Mouse (Mus musculus) lung, embryonic 15.5 days (tissue): ENCODE results near the gene Pkd1l3. TPM values are rescaled to one million over a fixed set of nuclear protein-coding genes. Genes with fewer than 3 reads are reported as not detected.

ENCODE experiments used
- ATAC-seq: fragments of 200-750 bp; cut with Nextera tagmentation; 2 replicates; pipeline ENCODE4 v1.8.0; 2017; ENCODE audit warnings: moderate number of reproducible peaks, borderline replicate concordance; ENCODE audit not compliant: low FRiP score, low TSS enrichment; ENCODE audit errors: extremely low read depth
- H3K27ac ChIP-seq: fragments of 300-500 bp; sonication (generic); 2 replicates; pipeline ENCODE4 v1.5.1; 2015; ENCODE audit warnings: moderate library complexity, mild to moderate bottlenecking, inconsistent platforms
- H3K27me3 ChIP-seq: fragments of 300-500 bp; sonication (generic); 2 replicates; pipeline ENCODE4 v1.6.1; 2015; ENCODE audit warnings: inconsistent platforms
- H3K36me3 ChIP-seq: fragments of 300-500 bp; sonication (generic); 2 replicates; pipeline ENCODE4 v1.6.1; 2015; ENCODE audit warnings: inconsistent platforms
- H3K4me1 ChIP-seq: fragments of 300-500 bp; sonication (generic); 2 replicates; pipeline ENCODE4 v1.6.1; 2015; ENCODE audit warnings: inconsistent platforms
- H3K4me2 ChIP-seq: fragments of 300-500 bp; sonication (generic); 2 replicates; pipeline ENCODE4 v1.6.1; 2015; ENCODE audit warnings: inconsistent platforms, mild to moderate bottlenecking, moderate library complexity
- H3K4me3 ChIP-seq: fragments of 300-500 bp; sonication (generic); 2 replicates; pipeline ENCODE4 v1.5.1; 2015; ENCODE audit warnings: mild to moderate bottlenecking, inconsistent platforms
- H3K9ac ChIP-seq: fragments of 300-500 bp; sonication (generic); 2 replicates; pipeline ENCODE4 v1.6.1; 2015; ENCODE audit warnings: inconsistent platforms
- H3K9me3 ChIP-seq: fragments of 300-500 bp; sonication (generic); 2 replicates; pipeline ENCODE4 v1.6.1; 2016; ENCODE audit warnings: inconsistent platforms
- WGBS: fragments of 180-500 bp; shearing (Covaris S2); methylation state at CpG from one replicate; pipeline ENCODE4 v1.1.7; 2015; 5-methylcytosine and 5-hydroxymethylcytosine counted together
- polyA plus RNA-seq: library from polyadenylated mRNA; unstranded; fragments of >200 nt; fragmentation: Nextera tagmentation; extraction: Ambion mirVana; gene quantifications from 2 replicates; pipeline ENCODE4 v1.2.1, GENCODE M21; 2015

Pkd1l3 gene
- polyA plus RNA-seq, 1 experiment from 2014 or later, result 0.02 TPM

DNA sequence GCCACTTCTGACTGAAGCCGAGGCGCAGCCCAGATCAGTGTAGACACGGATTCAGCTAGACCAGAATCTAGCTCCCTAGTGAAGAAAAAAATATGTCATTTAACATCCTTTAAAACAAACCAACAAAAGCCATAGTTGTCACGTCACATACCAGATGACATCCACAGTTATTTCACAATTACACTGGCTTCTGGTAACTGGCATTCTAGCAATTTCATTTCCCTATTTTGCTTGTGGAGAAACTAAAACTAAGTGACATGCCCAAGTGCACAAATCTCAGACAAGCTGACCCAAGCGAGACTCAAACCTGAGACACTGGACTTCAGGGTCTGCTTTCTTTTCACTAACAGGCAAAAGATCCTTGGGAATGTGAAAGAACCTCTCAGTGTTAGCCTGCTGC is 67.8 kb downstream of the Pkd1l3 start:
- Histone ChIP-seq H3K4me2 (no peak overlapping the region), H3K27me3 (no peaks in the 10 kb centered on the region)

GRCm38 (mm10) chr8:109687248-109687647 is 72.9 kb downstream of the Pkd1l3 start:
- 87% methylated on average over 5 of the region's 5 CpGs for WGBS
- Histone ChIP-seq H3K9me3 (no peaks in the 10 kb centered on the region), H3K9ac (no peak overlapping the region), H3K4me3 (no peak overlapping the region), H3K4me1 (peaks cover 20% of the 10 kb centered on the region), H3K27ac (no peak overlapping the region), H3K27me3 (no peaks in the 10 kb centered on the region), H3K4me2 (no peak overlapping the region), H3K36me3 (peaks cover 11% of the 10 kb centered on the region)
- no peak for ATAC-seq

More for the DNA sequence above, 67.8 kb downstream of the Pkd1l3 start:
- Histone ChIP-seq H3K4me1 (no peaks in the 10 kb centered on the region), H3K27ac (no peak overlapping the region), H3K9ac (no peak overlapping the region), H3K9me3 (no peaks in the 10 kb centered on the region), H3K4me3 (no peak overlapping the region), H3K36me3 (peaks cover 56% of the 10 kb centered on the region)
- no peak for ATAC-seq
- 89% methylated on average over 5 of the region's 5 CpGs for WGBS

GRCm38 (mm10) chr8:109691769-109692168 is 77.5 kb downstream of the Pkd1l3 start:
- Histone ChIP-seq H3K4me2 (peak overlapping the region; percentile 63), H3K9ac (peak overlapping the region; percentile 80), H3K36me3 (no peaks in the 10 kb centered on the region), H3K27ac (no peak overlapping the region), H3K9me3 (no peaks in the 10 kb centered on the region), H3K27me3 (no peaks in the 10 kb centered on the region), H3K4me1 (peaks cover 27% of the 10 kb centered on the region), H3K4me3 (peak overlapping the region; percentile 71)
- ATAC-seq, result no peak
- WGBS, result 48% methylated on average over 5 of the region's 5 CpGs

- H3K4me3 ChIP-seq, result peak overlapping the region; percentile 71
- H3K9me3 ChIP-seq, result no peaks in the 10 kb centered on the region
- H3K4me1 ChIP-seq, result peaks cover 27% of the 10 kb centered on the region
- under 1% methylated on average over 38 of the region's 38 CpGs for WGBS
- no peaks in the 10 kb centered on the region for H3K36me3 ChIP-seq
- peak; percentile 78 for ATAC-seq
- H3K9ac ChIP-seq, result peak overlapping the region; percentile 80
- H3K27me3 ChIP-seq, result no peaks in the 10 kb centered on the region
- H3K4me2 ChIP-seq, result peak overlapping the region; percentile 63
- H3K27ac ChIP-seq, result peak overlapping the region; percentile 18; the same call in 1 of the 2 replicates
Observed at GRCm38 (mm10) chr8:109692443-109693145, 78.3 kb downstream of the Pkd1l3 start.

DNA sequence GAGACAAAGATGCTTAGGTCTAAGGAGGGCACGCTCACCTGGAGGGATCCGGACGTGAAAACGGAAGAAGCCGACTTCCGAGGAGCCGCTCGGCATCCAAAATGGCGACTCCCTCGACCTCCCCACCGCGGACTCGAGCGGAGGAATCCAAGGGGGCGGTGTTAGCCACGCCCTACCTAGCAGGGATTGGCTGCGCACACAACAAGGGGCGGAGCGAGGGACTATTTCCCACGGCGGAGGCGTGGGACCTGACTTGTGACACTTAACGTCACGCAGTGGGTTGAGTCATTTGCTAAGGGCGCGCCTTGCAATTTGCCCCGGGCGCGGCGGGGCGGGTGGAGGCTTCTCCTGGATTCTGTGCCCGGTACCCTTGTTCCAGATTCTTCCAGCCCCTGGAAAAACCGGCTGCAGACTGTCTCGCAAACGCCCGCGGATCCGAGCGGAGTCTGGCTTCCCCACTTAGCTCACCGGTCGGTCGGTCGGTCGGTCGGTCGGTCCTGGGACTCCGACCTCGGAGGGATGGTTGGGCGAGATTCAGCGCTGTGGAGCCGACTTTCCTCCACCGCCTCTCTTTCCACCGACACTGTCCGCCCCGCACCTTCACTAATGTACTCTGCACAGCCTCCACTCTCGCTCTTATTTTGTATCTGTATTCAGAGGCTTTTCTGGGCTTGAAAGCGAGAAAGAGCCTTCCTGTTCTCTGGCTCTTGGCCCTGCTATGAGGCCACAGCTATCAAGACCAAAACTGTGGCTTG is 79.0 kb downstream of the Pkd1l3 start, which contains the start of gene Ist1:
TSS of gene Ist1 (minus strand) at position 115 of the 755 bp plus-strand sequence.
- H3K27me3 ChIP-seq, result no peaks in the 10 kb centered on the region
- H3K9ac ChIP-seq, result peak within 1 kb of the TSS; percentile 80
- peak within 1 kb of the TSS; percentile 64 for H3K4me2 ChIP-seq
- ATAC-seq, result peak; percentile 98
- H3K9me3 ChIP-seq, result no peaks in the 10 kb centered on the region
- H3K4me3 ChIP-seq, result peak within 1 kb of the TSS; percentile 71
- H3K36me3 ChIP-seq, result no peaks in the 10 kb centered on the region
- WGBS, result under 1% methylated on average over 57 of the region's 57 CpGs
- H3K27ac ChIP-seq, result peak within 1 kb of the TSS; percentile 20; the same call in 1 of the 2 replicates
- peaks cover 27% of the 10 kb centered on the region for H3K4me1 ChIP-seq

DNA sequence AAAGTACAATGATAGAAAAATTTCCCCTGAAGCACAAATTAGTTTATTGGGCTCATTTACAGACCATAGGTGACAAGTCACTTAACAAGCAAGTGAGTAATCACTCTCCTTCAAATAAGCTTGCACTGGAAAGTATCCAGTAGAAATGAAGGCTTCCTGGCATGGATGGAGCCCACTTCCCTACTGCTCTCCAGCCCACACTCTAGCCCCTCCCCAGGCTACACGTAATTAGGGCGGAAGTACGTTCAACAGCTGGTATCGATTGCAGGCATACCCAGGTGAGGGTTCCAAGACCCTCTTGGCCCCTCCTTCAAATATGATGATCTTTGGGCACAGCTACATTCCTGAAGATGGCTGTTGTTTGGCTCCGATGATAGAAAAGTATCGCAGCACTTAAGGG is 79.8 kb downstream of the Pkd1l3 start:
- H3K9ac ChIP-seq, result no peak overlapping the region
- H3K4me1 ChIP-seq, result peaks cover 27% of the 10 kb centered on the region
- 56% methylated on average over 6 of the region's 6 CpGs for WGBS
- no peak overlapping the region for H3K27ac ChIP-seq
- peak overlapping the region; percentile 64 for H3K4me2 ChIP-seq
- no peak for ATAC-seq
- no peaks in the 10 kb centered on the region for H3K9me3 ChIP-seq
- H3K27me3 ChIP-seq, result peaks cover 2% of the 10 kb centered on the region; the same call in 1 of the 2 replicates
- no peaks in the 10 kb centered on the region for H3K36me3 ChIP-seq
- H3K4me3 ChIP-seq, result peak overlapping the region; percentile 71; the same call in 1 of the 2 replicates

GRCm38 (mm10) chr8:109697754-109698153 is 83.4 kb downstream of the Pkd1l3 start:
- Histone ChIP-seq H3K4me1 (peaks cover 8% of the 10 kb centered on the region), H3K4me2 (no peak overlapping the region), H3K4me3 (no peak overlapping the region), H3K9ac (no peak overlapping the region), H3K27me3 (peaks cover 25% of the 10 kb centered on the region; the same call in 1 of the 2 replicates), H3K27ac (no peak overlapping the region), H3K36me3 (no peaks in the 10 kb centered on the region), H3K9me3 (no peaks in the 10 kb centered on the region)
- no peak for ATAC-seq
- WGBS, result 66% methylated on average over 1 of the region's 1 CpGs

GRCm38 (mm10) chr8:109698477-109698876 is 84.2 kb downstream of the Pkd1l3 start:
- H3K9me3 ChIP-seq, result no peaks in the 10 kb centered on the region
- peaks cover 32% of the 10 kb centered on the region; the same call in 1 of the 2 replicates for H3K27me3 ChIP-seq
- H3K4me2 ChIP-seq, result no peak overlapping the region
- ATAC-seq, result no peak
- H3K9ac ChIP-seq, result no peak overlapping the region
- WGBS, result 75% methylated on average over 3 of the region's 3 CpGs
- H3K4me3 ChIP-seq, result no peak overlapping the region
- H3K27ac ChIP-seq, result no peak overlapping the region
- peaks cover 8% of the 10 kb centered on the region for H3K4me1 ChIP-seq
- no peaks in the 10 kb centered on the region for H3K36me3 ChIP-seq

DNA sequence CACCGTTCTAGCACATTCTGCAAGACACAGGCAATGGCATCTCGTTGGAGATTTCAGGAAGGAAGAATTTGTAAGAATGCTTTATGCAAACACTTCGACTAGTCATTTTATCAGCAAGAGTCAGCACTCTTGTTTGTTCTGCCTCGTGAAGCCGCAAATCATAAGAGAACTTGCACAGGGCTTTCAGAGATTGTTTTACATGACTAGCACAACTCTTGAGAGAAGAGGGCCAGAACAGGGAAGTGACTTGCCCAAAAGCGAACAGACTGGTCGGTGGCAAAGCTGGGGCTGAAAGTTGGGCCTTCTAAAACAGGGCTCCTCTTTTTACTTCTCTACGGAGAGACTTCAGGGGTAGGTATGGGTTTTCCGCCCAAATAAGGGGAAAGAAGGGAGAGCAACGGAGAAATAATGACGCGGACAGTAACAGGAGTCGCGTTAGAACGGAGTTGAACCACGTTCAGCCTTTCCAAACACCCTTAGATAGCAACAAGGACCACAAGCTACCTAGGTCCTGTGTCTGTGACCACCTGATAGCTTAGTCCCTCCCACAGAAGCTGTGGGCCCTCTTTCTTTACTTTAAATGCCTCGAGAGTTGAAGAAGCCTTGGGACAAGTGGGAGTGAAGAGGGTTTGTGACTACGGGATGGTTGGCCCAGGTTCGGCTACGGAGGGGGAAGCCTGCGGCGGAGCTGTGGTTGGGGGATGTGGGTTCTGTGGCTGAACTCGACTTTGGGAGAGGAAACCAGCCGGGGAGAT is 90.4 kb downstream of the Pkd1l3 start:
- WGBS, result 7% methylated on average over 24 of the region's 24 CpGs
- Histone ChIP-seq H3K27me3 (peaks cover 28% of the 10 kb centered on the region; the same call in 1 of the 2 replicates), H3K4me2 (peak overlapping the region; percentile 89), H3K36me3 (peaks cover 21% of the 10 kb centered on the region), H3K9ac (peak overlapping the region; percentile 29; the same call in 1 of the 2 replicates), H3K4me3 (peak overlapping the region; percentile 75), H3K27ac (peak overlapping the region; percentile 48), H3K9me3 (no peaks in the 10 kb centered on the region), H3K4me1 (peaks cover 19% of the 10 kb centered on the region)
- ATAC-seq, result 0 out of 2 replicates have a peak, but pooled peaks have one; percentile 25

GRCm38 (mm10) chr8:109705320-109706075 is 91.2 kb downstream of the Pkd1l3 start, which contains the start of gene Zfp821:
Gene Zfp821, plus strand, starts transcription at chr8:109705546.
- H3K9me3 ChIP-seq, result no peaks in the 10 kb centered on the region
- peak within 1 kb of the TSS; percentile 90 for H3K27ac ChIP-seq
- under 1% methylated on average over 66 of the region's 100 CpGs for WGBS
- H3K27me3 ChIP-seq, result peaks cover 23% of the 10 kb centered on the region; the same call in 1 of the 2 replicates
- H3K4me1 ChIP-seq, result peaks cover 19% of the 10 kb centered on the region
- peaks cover 28% of the 10 kb centered on the region for H3K36me3 ChIP-seq
- H3K4me2 ChIP-seq, result peak within 1 kb of the TSS; percentile 89
- ATAC-seq, result peak; percentile 90
- peak within 1 kb of the TSS; percentile 75 for H3K4me3 ChIP-seq
- H3K9ac ChIP-seq, result peak within 1 kb of the TSS; percentile 92
